Mouse (Mus musculus) limb, embryonic 14.5 days (tissue): ENCODE data around the gene Hdac4. TPM values are rescaled to one million over a fixed set of nuclear protein-coding genes. Genes with fewer than 3 reads are reported as not detected.

Source experiments
- ATAC-seq: fragments of 200-750 bp; cut with Nextera tagmentation; 2 replicates; pipeline ENCODE4 v1.8.0; 2017; ENCODE audit warnings: low read depth, moderate number of reproducible peaks, moderate TSS enrichment; ENCODE audit not compliant: low FRiP score
- DNase-seq: peaks from one replicate; pipeline ENCODE4 v3.0.0-alpha.2; 2015; ENCODE audit warnings: low spot score
- H3K27ac ChIP-seq: fragments of 300-500 bp; sonication (generic); replicated peaks from 2 replicates; pipeline ENCODE4 v1.5.1; 2014; ENCODE audit warnings: low read depth, mild to moderate bottlenecking, low read length, moderate library complexity, mixed read lengths
- H3K27me3 ChIP-seq: fragments of 300-500 bp; sonication (generic); 2 replicates; pipeline ENCODE4 v1.6.1; 2014; ENCODE audit warnings: low read length, mixed read lengths; ENCODE audit not compliant: control insufficient read depth, insufficient read depth
- H3K36me3 ChIP-seq: fragments of 300-500 bp; sonication (generic); 2 replicates; pipeline ENCODE4 v1.6.1; 2014; ENCODE audit warnings: mild to moderate bottlenecking, low read length, moderate library complexity, mixed read lengths; ENCODE audit not compliant: control insufficient read depth, insufficient read depth
- H3K4me1 ChIP-seq: fragments of 300-500 bp; sonication (generic); 2 replicates; pipeline ENCODE4 v1.6.1; 2014; ENCODE audit warnings: antibody characterized with exemption, low read length, mixed read lengths; ENCODE audit not compliant: control insufficient read depth, insufficient read depth
- H3K4me2 ChIP-seq: fragments of 300-500 bp; sonication (generic); replicated peaks from 2 replicates; pipeline ENCODE4 v1.6.1; 2014; ENCODE audit warnings: low read depth, mild to moderate bottlenecking, low read length, moderate library complexity; ENCODE audit not compliant: severe bottlenecking
- H3K4me3 ChIP-seq: fragments of 300-500 bp; sonication (generic); replicated peaks from 2 replicates; pipeline ENCODE4 v1.5.1; 2014; ENCODE audit warnings: low read length
- H3K9ac ChIP-seq: fragments of 300-500 bp; sonication (generic); 2 replicates; pipeline ENCODE4 v1.6.1; 2014; ENCODE audit warnings: mild to moderate bottlenecking, low read depth, low read length, moderate library complexity; ENCODE audit not compliant: severe bottlenecking
- H3K9me3 ChIP-seq: fragments of 300-500 bp; sonication (generic); 2 replicates; pipeline ENCODE4 v1.6.1; 2016; ENCODE audit warnings: low read length; ENCODE audit not compliant: control insufficient read depth
- POLR2A ChIP-seq: fragments of 200-500 bp; IDR thresholded peaks from 2 replicates; pipeline ENCODE4 v1.8.0; 2012; ENCODE audit warnings: inconsistent platforms, mild to moderate bottlenecking, moderate library complexity, borderline replicate concordance; ENCODE audit not compliant: insufficient read depth, insufficient read length; ENCODE audit errors: extremely low read depth
- WGBS: fragments of 180-500 bp; shearing (Covaris S2); extraction: QIAGEN DNeasy Blood & Tissue Kit; methylation state at CpG from one replicate; pipeline ENCODE4 v1.1.7; 2014; 5-methylcytosine and 5-hydroxymethylcytosine counted together
- polyA plus RNA-seq, 2 experiments: library from polyadenylated mRNA; depleted of rRNA in 1 of 2; stranded (reverse) in 1 of 2; unstranded in 1 of 2; fragments of >200 nt; fragmentation: Nextera tagmentation in 1 of 2; extraction: Ambion mirVana in 1 of 2; gene quantifications; 2 replicates each; pipeline versions ENCODE4 v1.2.1 to v1.2.3; 2012 to 2014

Hdac4 gene
- polyA plus RNA-seq, 2 experiments, result 15.2 to 25.4 TPM

DNA sequence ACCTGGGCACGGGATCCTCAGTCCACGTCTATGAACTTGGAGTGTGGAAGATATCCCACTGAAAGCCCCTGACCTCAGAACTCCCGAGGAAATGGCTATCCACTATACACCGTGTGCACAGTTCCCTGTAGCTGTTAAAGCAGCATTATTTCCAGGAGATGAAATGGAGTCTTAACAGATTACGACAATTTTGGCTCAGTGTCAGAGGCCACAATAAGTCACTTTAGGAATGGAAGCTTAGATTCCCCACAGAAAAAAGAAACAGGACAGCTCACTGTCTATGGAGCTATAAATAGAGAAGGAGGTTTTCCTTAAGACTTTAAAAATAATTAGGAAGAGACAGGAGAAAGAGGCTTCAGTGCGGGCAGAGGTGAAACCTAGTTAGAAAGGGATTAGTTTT lies 120.2 kb downstream of the Hdac4 start:
- no peak for ATAC-seq
- Histone ChIP-seq H3K4me2 (no peak overlapping the region), H3K9ac (no peak overlapping the region), H3K27ac (no peak overlapping the region), H3K4me1 (peaks cover 4% of the 10 kb centered on the region), H3K36me3 (no peaks in the 10 kb centered on the region), H3K27me3 (no peaks in the 10 kb centered on the region), H3K4me3 (no peak overlapping the region), H3K9me3 (no peaks in the 10 kb centered on the region)
- DNase-seq, result no peak
- WGBS, result 79% methylated on average over 6 of the region's 6 CpGs
- TF ChIP-seq POLR2A, result no peak

DNA sequence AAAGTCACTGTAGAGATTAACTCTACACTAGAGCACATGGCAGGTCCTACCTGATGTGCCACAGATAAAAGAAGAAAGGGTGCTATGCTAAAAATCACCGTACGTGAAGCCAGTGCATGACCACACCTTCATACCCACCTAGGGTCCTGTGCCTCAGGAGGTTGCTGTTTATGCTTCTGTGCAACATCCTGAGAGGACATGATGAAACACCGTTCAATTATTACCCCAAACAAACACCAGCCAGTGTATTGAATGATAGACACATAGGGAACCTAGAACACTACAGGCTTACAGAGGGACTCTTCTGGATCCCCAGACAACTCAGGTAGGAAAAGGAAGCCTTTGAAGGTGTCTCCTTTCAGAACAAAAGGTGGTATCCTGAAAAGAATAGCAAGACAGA lies 120.8 kb downstream of the Hdac4 start:
- H3K4me2 ChIP-seq, result no peak overlapping the region
- no peaks in the 10 kb centered on the region for H3K9me3 ChIP-seq
- H3K27ac ChIP-seq, result no peak overlapping the region
- no peak for DNase-seq
- H3K4me3 ChIP-seq, result no peak overlapping the region
- ATAC-seq, result no peak
- H3K36me3 ChIP-seq, result no peaks in the 10 kb centered on the region
- no peaks in the 10 kb centered on the region for H3K27me3 ChIP-seq
- 87% methylated on average over 3 of the region's 3 CpGs for WGBS
- no peak for TF ChIP-seq POLR2A
- peaks cover under 1% of the 10 kb centered on the region; the same call in 1 of the 2 replicates for H3K4me1 ChIP-seq
- H3K9ac ChIP-seq, result no peak overlapping the region

DNA sequence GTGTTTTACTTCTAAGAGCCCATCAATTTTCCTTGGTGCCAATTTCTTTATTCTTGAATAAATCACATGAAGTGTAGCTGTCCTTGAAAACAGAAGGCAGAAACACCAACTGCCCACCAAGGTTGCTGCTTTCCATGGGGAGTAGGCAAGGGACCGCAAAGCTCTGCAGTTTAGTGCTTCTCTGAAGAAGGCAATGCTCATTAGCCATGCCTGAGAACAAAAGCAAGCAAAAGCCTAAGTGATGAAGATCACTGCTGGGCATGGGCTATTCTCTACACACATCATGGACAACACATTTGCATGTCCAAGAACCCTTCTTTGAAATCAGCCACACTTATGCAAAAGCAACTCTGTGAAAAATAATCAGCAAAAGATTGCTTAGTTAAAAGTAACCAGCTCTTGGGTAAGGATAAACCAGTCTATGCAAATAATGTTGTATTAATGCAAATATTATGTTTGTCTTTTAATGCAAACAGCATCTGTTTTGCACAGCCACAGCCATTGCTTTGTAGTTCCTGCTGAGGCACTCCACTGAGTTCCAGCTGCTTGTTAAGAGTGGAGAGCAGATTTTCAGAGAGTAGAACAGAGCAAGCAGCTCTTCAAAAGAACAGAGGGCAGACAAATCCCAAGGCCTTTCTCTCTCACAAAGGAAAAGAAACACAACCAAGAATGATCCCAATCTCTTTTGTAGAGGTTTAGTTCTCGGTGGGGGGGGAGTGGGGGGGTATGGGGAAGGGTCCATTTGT lies 125.4 kb downstream of the Hdac4 start:
- H3K36me3 ChIP-seq, result no peaks in the 10 kb centered on the region
- DNase-seq (no peak), ATAC-seq (no peak)
- no peaks in the 10 kb centered on the region for H3K9me3 ChIP-seq
- H3K27me3 ChIP-seq, result no peaks in the 10 kb centered on the region
- TF ChIP-seq POLR2A, result no peak
- no peaks in the 10 kb centered on the region for H3K4me1 ChIP-seq
- no peak overlapping the region for H3K9ac ChIP-seq
- H3K4me3 ChIP-seq, result no peak overlapping the region
- H3K4me2 ChIP-seq, result no peak overlapping the region
- no peak overlapping the region for H3K27ac ChIP-seq
- 49% methylated on average over 2 of the region's 2 CpGs for WGBS

DNA sequence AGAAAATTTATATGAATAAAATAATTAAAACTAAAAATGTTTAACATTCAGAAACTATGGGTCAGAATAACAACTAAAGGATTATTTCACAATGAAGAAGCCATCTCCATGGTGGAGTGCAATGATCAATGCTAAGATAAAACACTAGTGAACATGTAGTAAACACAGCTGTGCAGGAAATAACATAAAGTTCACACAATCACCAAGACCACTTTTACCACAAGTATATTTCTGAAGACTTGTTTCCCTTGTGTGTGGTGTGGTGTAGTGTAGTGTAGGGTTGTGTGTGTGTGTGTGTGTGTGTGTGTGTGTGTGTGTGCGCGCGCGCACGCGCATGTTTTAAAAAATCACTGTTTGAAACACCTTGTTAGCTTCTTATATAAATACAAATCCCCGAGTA lies 126.0 kb downstream of the Hdac4 start:
- no peak for DNase-seq
- TF ChIP-seq POLR2A, result no peak
- Histone ChIP-seq H3K9me3 (no peaks in the 10 kb centered on the region), H3K4me1 (no peaks in the 10 kb centered on the region), H3K9ac (no peak overlapping the region), H3K36me3 (no peaks in the 10 kb centered on the region), H3K4me3 (no peak overlapping the region), H3K27me3 (no peaks in the 10 kb centered on the region), H3K4me2 (no peak overlapping the region), H3K27ac (no peak overlapping the region)
- no peak for ATAC-seq
- 92% methylated on average over 7 of the region's 7 CpGs for WGBS

DNA sequence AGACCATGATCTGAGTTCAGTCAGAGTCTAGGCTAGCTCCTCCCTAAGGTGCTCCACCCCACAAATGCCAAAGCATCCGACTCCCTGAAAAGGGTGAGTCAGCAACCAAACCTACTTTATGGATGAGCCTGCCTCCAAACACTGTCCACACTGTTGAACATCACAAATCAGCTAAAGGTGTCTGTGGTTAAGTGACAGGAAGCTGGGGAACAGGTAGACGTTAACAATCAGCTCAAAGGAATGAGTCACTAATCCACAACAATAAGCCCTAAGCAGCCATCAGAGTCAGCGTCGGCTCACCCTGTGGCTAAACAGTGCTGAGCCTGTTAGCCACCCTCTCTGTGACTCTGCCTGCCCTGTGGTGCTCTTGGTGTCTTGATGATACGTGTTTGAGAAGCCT lies 131.2 kb downstream of the Hdac4 start:
- no peak overlapping the region for H3K9ac ChIP-seq
- H3K4me3 ChIP-seq, result no peak overlapping the region
- peaks cover 10% of the 10 kb centered on the region for H3K4me1 ChIP-seq
- ATAC-seq, result no peak
- no peaks in the 10 kb centered on the region for H3K9me3 ChIP-seq
- H3K4me2 ChIP-seq, result no peak overlapping the region
- no peak overlapping the region for H3K27ac ChIP-seq
- no peak for TF ChIP-seq POLR2A
- no peak for DNase-seq
- 77% methylated on average over 5 of the region's 5 CpGs for WGBS
- no peaks in the 10 kb centered on the region for H3K27me3 ChIP-seq
- H3K36me3 ChIP-seq, result no peaks in the 10 kb centered on the region

DNA sequence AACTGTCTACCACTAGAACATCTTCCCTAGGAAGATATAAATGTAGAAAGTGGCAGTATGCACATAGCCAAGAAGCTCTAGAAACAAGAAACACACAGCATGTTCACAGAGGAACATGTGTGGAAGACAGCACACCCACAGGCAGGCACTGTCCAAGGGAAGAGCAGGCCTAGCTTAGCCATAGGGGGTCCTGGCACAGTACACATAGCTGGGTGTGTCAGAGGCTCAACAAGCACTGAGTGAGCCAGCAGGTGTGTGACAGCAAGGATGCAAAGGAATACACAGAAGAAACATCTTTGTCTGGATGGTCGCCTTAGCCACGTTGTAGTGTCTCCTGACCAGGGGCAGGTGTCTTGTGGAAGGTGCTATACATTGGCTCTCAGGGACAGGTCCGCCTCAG lies 132.2 kb downstream of the Hdac4 start:
- no peak overlapping the region for H3K4me2 ChIP-seq
- WGBS, result 90% methylated on average over 3 of the region's 3 CpGs
- H3K27me3 ChIP-seq, result no peaks in the 10 kb centered on the region
- no peak for TF ChIP-seq POLR2A
- H3K9ac ChIP-seq, result no peak overlapping the region
- no peak for ATAC-seq
- H3K27ac ChIP-seq, result no peak overlapping the region
- no peaks in the 10 kb centered on the region for H3K9me3 ChIP-seq
- DNase-seq, result no peak
- no peak overlapping the region for H3K4me3 ChIP-seq
- H3K36me3 ChIP-seq, result no peaks in the 10 kb centered on the region
- peaks cover 10% of the 10 kb centered on the region for H3K4me1 ChIP-seq
